Mouse (Mus musculus) layer of hippocampus, adult 18-20 months (tissue): ENCODE measurements around the gene 4930562C15Rik. TPM values are rescaled to one million over a fixed set of nuclear protein-coding genes. Genes with fewer than 3 reads are reported as not detected.

Source experiments
- DNase-seq, 2 experiments: peaks; one replicate each; pipeline ENCODE4 v3.0.0; 2022; ENCODE audit warnings: low spot score in 2 of 2
- total RNA-seq, 2 experiments: library from RNA; stranded (reverse); gene quantifications; 2 replicates each; pipeline ENCODE4 v1.2.3; 2021

The 4930562C15Rik gene
- total RNA-seq, 2 experiments from 2014 or later, result not detected

DNA sequence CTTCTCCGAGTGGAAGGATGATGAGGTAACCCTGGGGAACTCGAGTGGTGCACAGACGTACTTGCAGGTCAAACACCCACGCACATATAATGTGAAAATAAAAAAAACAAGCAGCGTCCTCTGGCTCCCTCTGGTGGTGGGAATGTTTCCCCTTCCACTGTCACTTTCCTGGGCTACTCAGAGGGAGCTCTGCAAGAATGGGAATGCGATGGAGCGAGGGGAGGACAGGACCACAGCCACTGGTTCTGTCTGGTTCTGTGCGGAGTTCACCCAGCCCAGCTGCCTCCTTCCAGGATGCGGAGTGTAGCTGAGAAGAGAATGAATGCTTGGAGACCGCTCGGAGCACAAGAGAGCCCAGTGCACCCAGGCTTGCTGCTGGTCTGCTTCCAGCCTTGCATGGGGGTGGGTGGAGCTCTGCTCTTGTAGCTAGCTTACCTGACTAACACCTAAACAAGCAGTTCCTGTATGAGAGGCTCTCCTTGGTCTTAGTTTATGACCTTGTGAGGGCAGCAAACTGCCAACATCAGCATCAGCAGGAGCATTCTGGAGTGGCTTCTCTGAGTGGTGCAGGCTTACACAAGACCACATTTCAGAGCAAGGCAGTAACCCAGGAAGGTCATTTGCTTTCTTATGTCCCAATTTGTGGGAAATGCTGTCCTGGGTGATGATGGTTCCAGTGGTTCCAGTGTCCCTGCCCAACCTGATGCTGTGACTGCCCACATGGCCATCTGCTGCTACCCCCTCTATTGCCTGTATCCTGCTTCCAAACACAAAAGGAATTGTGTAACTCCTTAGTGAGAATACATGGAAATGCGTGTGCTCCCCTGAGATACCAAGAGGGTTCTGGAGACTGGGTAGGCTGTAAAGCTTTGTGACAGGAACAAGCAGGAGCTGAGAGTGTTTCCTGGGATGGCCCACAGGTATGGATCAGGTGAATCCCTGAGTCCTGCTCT lies 78.8 kb downstream of the 4930562C15Rik start:
- peak; percentile 85 to 96 for DNase-seq

DNA sequence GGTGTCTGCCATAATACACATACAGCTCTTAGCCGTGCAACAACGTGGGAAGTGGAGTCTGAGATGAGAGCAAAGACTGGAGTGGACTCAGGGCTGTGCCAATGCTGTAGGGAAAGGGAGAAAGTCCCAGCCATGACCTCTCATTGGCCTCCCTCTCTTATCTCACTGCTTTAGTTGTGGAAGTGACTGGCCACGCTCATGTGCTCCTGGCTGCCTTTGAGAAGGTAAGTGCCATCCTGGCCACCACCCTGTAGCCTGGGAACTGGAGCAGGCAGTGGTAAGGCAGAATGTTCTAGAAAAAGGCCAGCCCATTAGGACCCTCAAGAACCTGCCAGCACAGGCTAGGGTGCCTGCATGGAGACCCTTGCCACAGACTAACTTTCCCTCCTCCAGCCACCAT lies 80.7 kb downstream of the 4930562C15Rik start:
- DNase-seq, result no peak

DNA sequence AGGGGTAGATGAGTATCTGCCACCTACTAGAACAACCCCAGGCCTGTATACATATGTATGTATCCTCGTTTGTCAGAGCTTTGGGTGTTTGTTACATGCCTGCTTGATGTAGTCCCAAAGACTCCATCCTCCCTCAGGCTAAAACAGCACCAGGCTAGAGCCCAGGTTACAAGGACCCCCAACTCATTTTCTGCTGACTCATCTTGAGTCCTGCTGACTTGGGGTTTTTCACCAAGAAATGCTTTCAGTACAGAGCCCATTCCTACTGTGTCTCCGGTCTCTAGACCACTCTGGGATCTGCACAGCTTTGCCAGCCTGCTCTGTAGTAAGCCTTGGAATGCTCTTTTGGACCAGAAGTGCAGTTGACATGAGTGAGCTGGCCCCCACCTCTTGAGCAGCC lies 81.4 kb downstream of the 4930562C15Rik start:
- DNase-seq, result no peak

Other genes with a start within 250 kb of the 4930562C15Rik start
- 10 to 100 TPM in 1 of 2 experiments, 1 to 10 TPM in 1; 9.8 to 15.4 TPM for gene Glis2, start 240.7 kb upstream of the 4930562C15Rik start, total RNA-seq
- gene Pam16, start 210.4 kb upstream of the 4930562C15Rik start, total RNA-seq, result 10 to 100 TPM; 79.8 to 81.0 TPM
- gene Vasn, start 195.5 kb upstream of the 4930562C15Rik start, total RNA-seq, result 1 to 10 TPM; 4.5 to 5.3 TPM
- gene Dnaja3, start 195.4 kb upstream of the 4930562C15Rik start, total RNA-seq, result 10 to 100 TPM; 66.1 to 66.9 TPM
- 10 to 100 TPM; 79.0 to 95.7 TPM for gene Coro7, start 155.6 kb upstream of the 4930562C15Rik start, total RNA-seq
- 10 to 100 TPM; 17.7 to 18.0 TPM for gene Nmral1, start 116.1 kb upstream of the 4930562C15Rik start, total RNA-seq
- 100 to 1,000 TPM in 1 of 2 experiments, 10 to 100 TPM in 1; 94.2 to 105 TPM for gene Hmox2, start 109.1 kb upstream of the 4930562C15Rik start, total RNA-seq
- 100 to 1,000 TPM; 241 to 246 TPM for gene Cdip1, start 45.1 kb upstream of the 4930562C15Rik start, total RNA-seq
- gene Ubald1, start 44.9 kb downstream of the 4930562C15Rik start, total RNA-seq, result 10 to 100 TPM; 96.1 to 98.1 TPM
- gene Mgrn1, start 50.8 kb downstream of the 4930562C15Rik start, total RNA-seq, result 100 to 1,000 TPM; 214 to 215 TPM
- 10 to 100 TPM; 73.0 to 78.3 TPM for gene Nudt16l1, start 103.3 kb downstream of the 4930562C15Rik start, total RNA-seq
- gene Anks3, start 128.8 kb downstream of the 4930562C15Rik start, total RNA-seq, result 10 to 100 TPM; 70.2 to 71.8 TPM
- not detected for gene Sept12, start 162.4 kb downstream of the 4930562C15Rik start, total RNA-seq
- gene Smim22, start 171.9 kb downstream of the 4930562C15Rik start, total RNA-seq, result not detected
- 100 to 1,000 TPM; 348 to 357 TPM for gene Rogdi, start 178.1 kb downstream of the 4930562C15Rik start, total RNA-seq
- gene Glyr1, start 214.4 kb downstream of the 4930562C15Rik start, total RNA-seq, result 100 to 1,000 TPM; 139 to 143 TPM
- 10 to 100 TPM; 43.3 to 43.7 TPM for gene Ubn1, start 214.6 kb downstream of the 4930562C15Rik start, total RNA-seq